Mouse (Mus musculus) liver, adult 2 months (tissue): ENCODE data around the gene Chga.

Experiments used
- CTCF ChIP-seq: fragments of 200-500 bp; IDR thresholded peaks from 2 replicates; pipeline ENCODE4 v1.5.1; 2011; ENCODE audit warnings: low read depth, low read length, control low read depth
- POLR2A ChIP-seq: fragments of 200-500 bp; IDR thresholded peaks from 2 replicates; pipeline ENCODE4 v1.6.1; 2011; ENCODE audit warnings: low read length, control low read depth; ENCODE audit not compliant: insufficient read depth; ENCODE audit errors: extremely low read depth

- no peak for TF ChIP-seq CTCF
- TF ChIP-seq POLR2A: no peak
These were observed 26.8 kb upstream of the Chga start for GRCm38 (mm10) chr12:102527989-102528388.
